Mouse (Mus musculus) kidney, postnatal 4 days (tissue): ENCODE measurements around the gene Fdxr.

Experiments used
- DNase-seq, 2 experiments: peaks; one replicate each; pipeline ENCODE4 v3.0.0; 2021; ENCODE audit warnings: mixed read lengths in 2 of 2

Gene Fdxr

GRCm38 (mm10) chr11:115267061-115267883 lies 9.6 kb downstream of the Fdxr start, which contains the start of gene Grin2c:
TSS of gene Grin2c (minus strand) at chr11:115267243.
- DNase-seq: peak in 1 of 2 experiments; percentile 20

- peak in 1 of 2 experiments; percentile 27 for DNase-seq
These were observed 10.5 kb downstream of the Fdxr start for GRCm38 (mm10) chr11:115266400-115266778.

GRCm38 (mm10) chr11:115265771-115266399 lies 11.0 kb downstream of the Fdxr start:
- no peak for DNase-seq

- DNase-seq: peak; percentile 53 to 62
These were observed 11.8 kb downstream of the Fdxr start for GRCm38 (mm10) chr11:115264862-115265668.

DNA sequence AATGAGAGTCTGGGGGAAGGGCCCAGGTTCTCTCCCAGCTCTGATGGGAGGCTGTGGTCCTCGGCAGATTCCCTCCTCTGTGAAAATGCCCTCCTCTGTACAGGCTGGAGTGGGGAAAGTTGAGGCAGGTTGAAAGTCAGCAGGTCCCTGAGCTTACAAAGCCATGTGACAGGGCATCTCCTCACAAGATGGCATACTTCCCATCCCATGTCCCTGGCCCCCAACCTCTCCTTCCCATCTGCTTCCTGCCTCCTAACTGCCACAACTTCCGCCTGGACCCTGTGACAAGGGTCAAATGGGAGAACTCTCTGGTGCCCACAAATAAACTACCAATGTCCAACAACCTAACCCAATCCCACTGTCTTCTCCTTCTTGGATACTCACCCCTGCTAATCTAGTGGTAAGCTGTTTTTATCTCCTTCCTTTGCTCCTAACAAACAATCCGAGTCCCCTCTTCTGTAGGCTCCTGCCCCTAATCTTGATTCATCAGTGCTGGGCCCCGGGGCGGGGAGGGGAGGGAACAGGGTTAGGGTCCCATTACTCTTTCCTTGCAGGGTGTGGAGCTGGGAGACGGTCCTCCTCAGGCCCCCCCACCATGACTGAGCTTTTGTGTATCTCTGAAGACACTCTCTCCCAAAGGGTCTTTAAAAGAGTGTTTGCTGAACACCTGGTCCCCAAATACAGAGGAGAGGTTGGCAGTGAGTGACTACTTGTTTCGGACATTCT lies 12.6 kb downstream of the Fdxr start:
- DNase-seq: no peak

GRCm38 (mm10) chr11:115262954-115263353 lies 13.9 kb downstream of the Fdxr start:
- DNase-seq: no peak

- no peak for DNase-seq
These were observed 17.7 kb downstream of the Fdxr start for GRCm38 (mm10) chr11:115259134-115259533.

DNA sequence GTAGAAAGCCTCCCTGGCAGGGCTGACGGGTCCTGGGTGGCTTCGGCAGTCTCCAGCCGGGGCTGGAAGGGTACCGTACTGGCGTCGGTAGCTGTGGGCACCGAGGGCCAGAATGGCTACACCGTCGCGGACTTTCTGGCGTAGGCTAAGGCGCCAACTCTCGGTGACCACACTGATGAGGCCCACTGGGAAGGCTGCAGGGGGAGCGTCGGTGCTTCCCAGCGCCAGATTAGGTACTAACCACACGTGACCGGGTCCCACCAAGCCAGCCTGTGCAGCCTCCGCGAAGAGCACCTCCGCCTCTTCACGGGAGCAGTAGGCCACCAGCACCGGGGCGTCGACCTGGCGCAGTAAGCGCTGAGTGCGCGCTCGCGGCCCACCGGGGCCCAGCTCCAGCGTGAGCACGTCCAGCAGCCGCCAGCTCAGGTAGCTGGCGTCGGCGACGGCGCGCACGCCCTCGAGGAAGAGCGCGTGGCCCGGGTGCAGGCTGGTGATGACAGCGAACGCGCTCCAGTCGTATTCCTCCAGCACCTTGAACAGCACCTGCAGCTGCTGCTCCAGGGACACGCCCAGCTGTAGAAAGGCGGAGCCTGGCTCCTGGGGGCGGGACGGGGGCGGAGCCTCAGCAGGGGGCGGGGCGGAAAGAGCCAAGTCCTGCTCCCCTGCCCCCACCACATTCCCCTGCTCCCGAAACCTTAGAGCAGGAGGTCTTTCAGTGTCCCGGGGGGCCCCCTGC lies 18.9 kb downstream of the Fdxr start:
- peak; percentile 48 to 66 for DNase-seq

- no peak for DNase-seq
These were observed 25.6 kb downstream of the Fdxr start for GRCm38 (mm10) chr11:115251258-115251657.

GRCm38 (mm10) chr11:115250405-115251090 lies 26.3 kb downstream of the Fdxr start:
- DNase-seq: no peak

DNA sequence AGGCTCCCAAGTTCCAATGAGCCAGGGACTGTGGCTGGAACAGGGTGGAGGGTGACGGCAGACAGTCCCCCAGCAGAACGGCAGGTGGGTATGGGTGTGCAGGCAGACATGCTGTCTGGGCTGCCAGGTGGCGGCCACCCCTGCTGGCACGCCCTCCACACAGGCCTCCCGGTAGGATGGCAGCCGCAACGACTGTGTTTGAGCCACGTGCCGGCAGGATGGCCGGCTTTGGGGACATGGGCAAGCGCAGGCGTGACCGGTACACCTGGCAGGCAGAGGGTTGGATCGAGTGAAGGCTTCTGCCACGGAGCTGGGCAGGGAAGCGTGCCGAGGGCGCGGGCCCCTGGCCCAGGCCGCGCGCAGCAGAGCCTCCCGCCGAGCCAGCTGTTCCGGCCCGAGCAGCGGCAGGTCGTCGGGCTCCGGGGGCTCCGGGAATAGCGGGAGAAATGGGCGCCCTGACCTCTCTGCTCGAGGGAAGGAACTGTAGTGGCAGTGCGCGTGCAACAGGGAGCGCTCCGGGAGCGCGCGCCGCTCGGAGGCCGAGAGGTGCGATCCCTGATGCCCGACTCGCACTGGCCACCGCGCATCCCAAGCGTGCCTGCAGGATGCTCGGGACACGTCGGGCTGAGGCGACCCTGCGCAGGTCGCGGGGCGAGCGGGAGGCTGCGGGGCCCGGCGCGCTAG lies 27.0 kb downstream of the Fdxr start:
- DNase-seq: peak; percentile 49 to 52

- no peak for DNase-seq
These were observed 28.9 kb downstream of the Fdxr start for GRCm38 (mm10) chr11:115247945-115248344.

- DNase-seq: no peak
These were observed 29.6 kb downstream of the Fdxr start for GRCm38 (mm10) chr11:115247240-115247639.

GRCm38 (mm10) chr11:115246386-115246785 lies 30.5 kb downstream of the Fdxr start:
- DNase-seq: no peak

DNA sequence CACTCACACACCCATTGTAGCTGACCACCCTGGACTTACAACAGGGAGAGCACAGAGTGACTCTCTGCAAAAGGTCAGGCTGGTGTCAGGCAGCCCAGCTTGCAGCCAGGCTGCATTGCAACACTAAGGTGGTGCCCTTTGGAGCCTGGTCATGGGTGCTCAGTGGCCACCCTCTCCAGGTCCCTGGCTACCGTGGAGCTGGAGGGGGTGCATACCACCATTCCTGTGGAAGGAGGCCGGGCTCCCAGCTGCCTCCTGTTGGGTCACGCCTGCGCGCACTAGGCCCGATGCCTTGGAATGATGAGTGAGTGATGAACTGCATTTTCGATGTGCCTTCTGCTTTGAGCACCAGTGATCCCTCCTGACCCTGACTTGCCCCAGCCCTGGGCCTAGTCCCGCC lies 32.0 kb downstream of the Fdxr start:
- DNase-seq: no peak

- DNase-seq: no peak
These were observed 33.1 kb downstream of the Fdxr start for GRCm38 (mm10) chr11:115243783-115244182.

DNA sequence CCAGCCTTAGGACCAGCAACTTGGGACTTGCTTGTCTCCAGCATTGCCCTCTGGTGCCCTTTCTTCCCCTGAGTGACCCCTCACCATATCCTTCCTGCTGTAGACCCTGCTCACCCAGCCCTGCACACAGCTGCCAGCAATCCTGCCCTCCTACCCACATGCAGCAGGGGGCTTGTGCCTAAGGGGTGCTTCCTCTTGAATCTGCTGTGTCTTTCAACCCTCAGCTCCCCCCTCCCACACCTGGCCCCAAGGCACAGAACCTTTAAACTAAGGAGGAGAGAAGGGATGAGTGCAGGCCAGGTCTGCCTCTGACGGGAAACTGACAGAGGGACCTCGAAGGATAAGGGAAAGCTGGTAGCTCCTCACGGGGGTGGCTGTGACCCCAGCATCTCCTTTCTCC lies 34.1 kb downstream of the Fdxr start:
- DNase-seq: no peak

DNA sequence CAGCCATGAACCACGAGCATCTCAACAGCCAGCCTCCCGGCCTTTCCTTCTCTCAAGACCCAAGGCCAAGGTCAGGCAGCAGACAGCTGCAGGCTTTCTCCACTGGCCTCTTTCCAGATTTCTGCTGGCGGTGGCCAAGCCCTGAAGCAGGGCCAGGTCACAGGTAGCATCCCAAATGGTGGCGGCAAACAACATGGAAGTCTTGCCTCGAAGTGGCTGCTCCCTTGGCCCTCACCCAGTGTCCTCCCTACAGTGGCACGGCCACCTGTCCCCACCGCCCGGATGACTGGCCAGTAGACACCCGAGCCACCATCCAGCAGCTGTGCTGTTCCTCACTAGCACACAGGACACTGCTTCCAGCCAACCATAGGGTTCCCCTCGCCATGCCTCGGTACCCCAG lies 35.4 kb downstream of the Fdxr start:
- no peak for DNase-seq

GRCm38 (mm10) chr11:115236570-115236969 lies 40.3 kb downstream of the Fdxr start:
- DNase-seq: peak; percentile 36 to 49

DNA sequence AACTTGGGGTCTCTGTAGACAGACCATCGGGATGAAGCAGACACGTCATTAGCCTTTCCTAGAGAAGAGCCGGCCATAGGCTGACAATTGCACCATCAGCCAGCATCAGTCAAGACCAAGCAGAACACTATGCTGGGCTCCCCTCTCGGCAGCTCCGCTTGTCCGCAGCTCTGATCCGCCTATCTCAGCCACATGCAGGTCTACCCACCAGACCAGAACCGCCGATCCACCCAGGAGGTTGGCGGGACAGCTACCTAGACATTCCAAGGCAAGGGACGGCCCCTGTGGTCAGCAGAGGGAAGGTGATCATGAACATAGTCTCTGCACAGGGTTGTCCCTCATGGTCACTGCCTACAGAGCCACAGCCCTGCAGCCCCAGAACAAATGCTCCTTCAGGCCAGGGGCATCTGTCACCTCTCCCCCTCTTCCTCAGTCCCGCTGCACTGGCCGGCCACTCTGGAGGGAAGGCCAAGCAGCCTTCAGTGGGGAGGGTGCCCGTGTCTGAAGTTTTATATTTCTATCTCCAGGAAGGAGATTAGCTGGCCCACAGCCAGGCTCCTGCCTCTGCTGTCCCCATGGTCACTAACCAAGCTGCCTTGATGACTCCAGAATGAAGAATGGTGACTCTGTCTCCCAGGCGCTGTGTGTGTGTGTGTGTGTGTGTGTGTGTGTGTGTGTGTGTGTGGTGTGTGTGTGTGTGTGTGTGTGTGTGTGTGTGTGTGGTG lies 42.4 kb downstream of the Fdxr start:
- DNase-seq: peak; percentile 63 to 67
